Mouse (Mus musculus): ENCODE data around the gene Phf13. TPM values are rescaled to one million over a fixed set of nuclear protein-coding genes. Genes with fewer than 3 reads are reported as not detected.

Phf13 gene
- polyA plus RNA-seq, 1 experiment from 2014 or later = 33.4 TPM

DNA sequence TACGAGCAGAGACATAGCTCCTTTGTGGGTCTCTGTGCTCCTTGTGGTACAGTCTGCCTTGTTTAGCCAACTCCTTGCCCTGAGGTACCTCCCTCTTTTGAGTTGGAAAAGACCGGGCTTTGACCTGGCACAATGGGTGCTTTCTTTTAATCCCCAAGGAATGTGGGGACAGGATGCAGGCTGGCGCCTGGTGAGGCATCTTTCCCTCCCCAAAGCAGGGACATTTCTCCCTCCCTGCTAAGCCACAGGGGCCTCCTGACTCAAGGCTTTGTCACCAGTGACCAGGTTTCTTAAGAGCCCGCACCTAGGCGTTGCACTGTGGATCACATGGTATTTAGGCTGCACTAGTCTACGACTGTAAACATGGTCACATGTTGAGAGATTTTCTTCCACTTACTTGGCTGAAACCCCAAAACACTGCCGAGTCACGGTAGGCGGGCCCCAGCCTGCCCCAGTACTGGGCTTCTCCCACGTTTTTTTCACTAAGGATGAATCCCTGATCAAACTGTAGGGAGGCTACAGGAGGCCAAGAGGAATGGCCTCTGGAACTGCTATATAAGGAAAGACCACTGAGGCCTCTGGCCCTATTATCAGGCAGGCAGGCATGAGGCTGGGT lies 14.1 kb upstream of the Phf13 start:
- peak overlapping the region; percentile 93 for H3K4me3 ChIP-seq
- H3K4me1 ChIP-seq = peaks cover 52% of the 10 kb centered on the region
- peak overlapping the region; percentile 89 for H3K27ac ChIP-seq
- no peaks in the 10 kb centered on the region for H3K9me3 ChIP-seq (replicated peaks)
- 2% methylated on average over 10 of the region's 10 CpGs for WGBS
- no peak for DNase-seq (ENCODE audit: low spot score)
- H3K27me3 ChIP-seq (ENCODE audit: low read depth, poor library complexity, severe bottlenecking) = peaks cover 20% of the 10 kb centered on the region
- H3K36me3 ChIP-seq = peaks cover 36% of the 10 kb centered on the region

DNA sequence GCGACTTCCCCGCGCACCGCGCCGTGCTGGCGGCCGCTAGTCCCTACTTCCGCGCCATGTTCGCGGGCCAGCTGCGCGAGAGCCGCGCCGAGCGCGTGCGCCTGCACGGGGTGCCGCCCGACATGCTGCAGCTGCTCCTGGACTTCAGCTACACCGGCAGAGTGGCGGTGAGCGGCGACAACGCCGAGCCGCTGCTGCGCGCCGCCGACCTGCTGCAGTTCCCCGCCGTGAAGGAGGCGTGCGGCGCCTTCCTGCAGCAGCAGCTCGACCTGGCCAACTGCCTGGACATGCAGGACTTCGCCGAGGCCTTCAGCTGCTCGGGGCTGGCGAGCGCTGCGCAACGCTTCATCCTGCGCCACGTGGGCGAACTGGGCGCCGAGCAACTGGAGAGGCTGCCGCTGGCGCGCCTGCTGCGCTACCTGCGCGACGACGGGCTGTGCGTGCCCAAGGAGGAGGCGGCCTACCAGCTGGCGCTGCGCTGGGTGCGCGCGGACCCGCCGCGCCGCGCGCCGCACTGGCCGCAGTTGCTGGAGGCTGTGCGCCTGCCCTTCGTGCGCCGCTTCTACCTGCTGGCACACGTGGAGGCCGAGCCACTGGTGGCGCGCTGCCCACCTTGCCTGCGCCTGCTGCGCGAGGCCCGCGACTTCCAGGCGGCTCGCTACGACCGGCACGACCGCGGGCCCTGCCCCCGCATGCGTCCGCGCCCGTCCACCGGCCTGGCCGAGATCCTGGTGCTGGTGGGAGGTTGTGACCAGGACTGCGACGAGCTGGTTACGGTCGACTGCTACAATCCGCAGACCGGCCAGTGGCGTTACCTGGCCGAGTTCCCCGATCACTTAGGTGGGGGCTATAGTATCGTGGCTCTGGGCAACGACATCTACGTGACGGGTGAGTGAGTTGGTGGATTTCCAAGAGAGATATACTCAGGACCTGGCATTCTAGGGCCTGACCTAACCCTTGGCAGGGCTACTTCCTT lies 13.3 kb upstream of the Phf13 start:
- peak; percentile 73 for DNase-seq (ENCODE audit: low spot score)
- H3K4me3 ChIP-seq = peak overlapping the region; percentile 93
- H3K27ac ChIP-seq = peak overlapping the region; percentile 89
- peaks cover 20% of the 10 kb centered on the region for H3K27me3 ChIP-seq (ENCODE audit: low read depth, poor library complexity, severe bottlenecking)
- H3K36me3 ChIP-seq = peaks cover 28% of the 10 kb centered on the region
- H3K4me1 ChIP-seq = peaks cover 52% of the 10 kb centered on the region
- no peaks in the 10 kb centered on the region for H3K9me3 ChIP-seq (replicated peaks)
- WGBS = under 1% methylated on average over 115 of the region's 115 CpGs

- WGBS = under 1% methylated on average over 44 of the region's 45 CpGs
Measured at GRCm38 (mm10) chr4:152008622-152009075, 12.6 kb upstream of the Phf13 start, which contains the start of gene Klhl21. Klhl21 (plus strand) TSS chr4:152008803.

DNA sequence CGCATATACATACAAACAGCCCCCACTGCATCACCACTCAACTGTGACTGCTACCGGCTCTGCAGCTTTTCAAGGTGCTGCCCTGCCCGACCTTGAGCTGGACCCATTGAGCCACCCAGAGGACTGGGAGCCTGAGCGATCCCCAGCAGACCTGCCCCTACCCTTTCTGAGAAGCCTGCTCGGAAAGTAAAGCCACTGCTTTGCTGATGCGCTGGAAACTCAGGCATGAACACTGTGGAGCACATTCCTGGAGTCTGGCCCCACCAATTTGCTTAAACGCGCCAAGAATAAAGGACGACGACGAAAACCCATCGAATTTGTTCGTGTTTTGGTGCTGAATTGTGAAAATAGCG lies 12.1 kb upstream of the Phf13 start:
- 1% methylated on average over 14 of the region's 14 CpGs for WGBS
- peaks cover 16% of the 10 kb centered on the region for H3K36me3 ChIP-seq
- peak overlapping the region; percentile 89 for H3K27ac ChIP-seq
- peaks cover 20% of the 10 kb centered on the region for H3K27me3 ChIP-seq (ENCODE audit: low read depth, poor library complexity, severe bottlenecking)
- DNase-seq (ENCODE audit: low spot score) = no peak
- peaks cover 52% of the 10 kb centered on the region for H3K4me1 ChIP-seq
- no peaks in the 10 kb centered on the region for H3K9me3 ChIP-seq (replicated peaks)
- H3K4me3 ChIP-seq = peak overlapping the region; percentile 93

More at GRCm38 (mm10) chr4:152008622-152009075, 12.6 kb upstream of the Phf13 start, which contains the start of gene Klhl21:
- peaks cover 52% of the 10 kb centered on the region for H3K4me1 ChIP-seq
- no peaks in the 10 kb centered on the region for H3K9me3 ChIP-seq (replicated peaks)
- peaks cover 20% of the 10 kb centered on the region for H3K27me3 ChIP-seq (ENCODE audit: low read depth, poor library complexity, severe bottlenecking)
- peak within 1 kb of the TSS; percentile 93 for H3K4me3 ChIP-seq
- peak within 1 kb of the TSS; percentile 89 for H3K27ac ChIP-seq
- peaks cover 21% of the 10 kb centered on the region for H3K36me3 ChIP-seq
- DNase-seq (ENCODE audit: low spot score) = peak; percentile 94

DNA sequence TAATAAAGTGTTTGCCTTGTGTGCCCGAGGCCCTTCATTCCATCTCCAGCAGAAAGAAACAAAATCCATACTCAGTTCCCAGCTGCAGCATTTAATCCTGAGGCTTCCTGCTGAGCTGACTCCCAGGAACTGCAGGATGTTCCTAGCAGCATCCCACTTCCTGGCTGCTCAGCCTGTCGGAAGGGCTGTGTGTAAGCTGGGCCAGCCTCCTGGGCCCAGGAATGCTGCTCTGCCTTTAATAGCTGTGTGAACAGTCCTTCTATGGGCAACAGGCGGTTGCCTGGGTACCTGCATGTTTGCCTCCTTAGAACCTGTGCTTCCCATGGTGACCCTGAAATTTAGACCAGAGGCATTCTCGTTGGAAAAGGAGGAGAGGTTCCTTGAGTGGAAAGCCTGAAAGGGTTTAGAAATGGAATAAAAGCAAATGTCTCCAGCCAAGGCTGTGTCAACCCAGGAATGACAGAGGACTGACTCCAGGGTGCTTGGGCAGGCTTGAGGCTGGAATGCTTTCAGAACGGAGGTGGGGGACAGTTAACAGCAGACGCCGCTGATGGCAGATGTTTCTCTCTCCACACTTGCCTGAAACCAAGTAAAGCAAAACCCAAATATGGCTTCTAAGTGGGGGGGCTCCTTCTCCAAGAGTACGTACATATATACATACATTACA lies 11.6 kb upstream of the Phf13 start:
- peak overlapping the region; percentile 93 for H3K4me3 ChIP-seq

GRCm38 (mm10) chr4:152006812-152007211 lies 10.8 kb upstream of the Phf13 start:
- WGBS = 24% methylated on average over 3 of the region's 3 CpGs
- Histone ChIP-seq H3K36me3 (peaks cover 2% of the 10 kb centered on the region), H3K9me3 (replicated peaks) (no peaks in the 10 kb centered on the region), H3K4me3 (no peak overlapping the region), H3K27ac (no peak overlapping the region), H3K4me1 (peaks cover 49% of the 10 kb centered on the region), H3K27me3 (ENCODE audit: low read depth, poor library complexity, severe bottlenecking) (peaks cover 20% of the 10 kb centered on the region)
- DNase-seq (ENCODE audit: low spot score) = no peak

More for the DNA sequence above, 11.6 kb upstream of the Phf13 start:
- H3K27me3 ChIP-seq (ENCODE audit: low read depth, poor library complexity, severe bottlenecking) = peaks cover 20% of the 10 kb centered on the region
- H3K36me3 ChIP-seq = peaks cover 10% of the 10 kb centered on the region
- 5% methylated on average over 8 of the region's 8 CpGs for WGBS
- no peak for DNase-seq (ENCODE audit: low spot score)
- 0 out of 2 replicates have a peak overlapping the region, but pooled peaks have one; percentile 25 for H3K27ac ChIP-seq
- no peaks in the 10 kb centered on the region for H3K9me3 ChIP-seq (replicated peaks)
- peaks cover 52% of the 10 kb centered on the region for H3K4me1 ChIP-seq

DNA sequence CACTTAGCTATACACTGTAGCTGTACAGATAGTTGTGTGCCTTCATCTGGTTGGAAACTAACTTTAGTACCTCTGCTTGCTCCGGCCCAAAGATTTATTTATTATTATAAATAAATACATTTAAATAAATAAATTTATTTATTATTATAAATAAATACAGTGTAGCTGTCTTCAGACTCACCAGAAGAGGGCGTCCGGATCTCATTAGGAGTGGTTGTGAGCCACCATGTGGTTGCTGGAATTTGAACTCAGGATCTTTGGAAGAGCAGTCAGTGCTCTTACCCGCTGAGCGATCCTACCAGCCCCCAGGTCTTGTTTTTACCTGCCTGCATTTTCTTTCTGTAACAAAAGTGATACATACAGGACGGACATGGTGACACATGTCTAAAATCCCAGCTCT lies 10.1 kb upstream of the Phf13 start:
- peaks cover 42% of the 10 kb centered on the region for H3K4me1 ChIP-seq
- no peak overlapping the region for H3K27ac ChIP-seq
- no peak overlapping the region for H3K4me3 ChIP-seq
- no peak for DNase-seq (ENCODE audit: low spot score)
- WGBS = 77% methylated on average over 6 of the region's 6 CpGs
- no peaks in the 10 kb centered on the region for H3K9me3 ChIP-seq (replicated peaks)
- H3K36me3 ChIP-seq = no peaks in the 10 kb centered on the region
- peaks cover 20% of the 10 kb centered on the region for H3K27me3 ChIP-seq (ENCODE audit: low read depth, poor library complexity, severe bottlenecking)

GRCm38 (mm10) chr4:152002063-152002462 lies 6.0 kb upstream of the Phf13 start:
- no peaks in the 10 kb centered on the region for H3K9me3 ChIP-seq (replicated peaks)
- H3K27ac ChIP-seq = no peak overlapping the region
- H3K4me3 ChIP-seq = no peak overlapping the region
- H3K4me1 ChIP-seq = peaks cover 8% of the 10 kb centered on the region
- H3K27me3 ChIP-seq (ENCODE audit: low read depth, poor library complexity, severe bottlenecking) = peaks cover 8% of the 10 kb centered on the region
- H3K36me3 ChIP-seq = no peaks in the 10 kb centered on the region
- DNase-seq (ENCODE audit: low spot score) = no peak
- WGBS = 88% methylated on average over 3 of the region's 3 CpGs

DNA sequence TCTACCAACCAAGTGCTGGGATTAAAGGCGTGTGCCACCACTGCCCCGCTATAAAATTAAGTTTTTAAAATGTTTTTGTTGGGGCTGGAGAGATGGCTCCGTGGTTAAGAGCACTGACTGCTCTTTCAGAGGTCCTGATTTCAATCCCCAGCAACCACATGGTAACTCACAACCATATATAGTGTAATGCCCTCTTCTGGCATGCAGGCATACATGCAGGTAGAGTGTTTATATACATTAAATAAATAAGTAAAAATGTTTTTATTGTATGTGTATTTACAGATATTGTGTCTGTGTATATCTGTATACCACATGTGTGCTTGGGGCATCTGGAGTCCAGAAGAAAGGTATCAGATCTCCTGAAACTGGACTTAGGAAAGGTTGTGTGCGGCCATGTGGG lies 5.3 kb upstream of the Phf13 start:
- Histone ChIP-seq H3K36me3 (no peaks in the 10 kb centered on the region), H3K4me3 (no peak overlapping the region), H3K27ac (no peak overlapping the region), H3K27me3 (ENCODE audit: low read depth, poor library complexity, severe bottlenecking) (0 out of 2 replicates have a peak, but pooled peaks cover under 1% of the 10 kb centered on the region), H3K4me1 (peaks cover 10% of the 10 kb centered on the region), H3K9me3 (replicated peaks) (no peaks in the 10 kb centered on the region)
- WGBS = 67% methylated on average over 4 of the region's 4 CpGs
- DNase-seq (ENCODE audit: low spot score) = no peak

- WGBS = 53% methylated on average over 4 of the region's 4 CpGs
- no peak for DNase-seq (ENCODE audit: low spot score)
- peaks cover 10% of the 10 kb centered on the region for H3K4me1 ChIP-seq
- no peak overlapping the region for H3K4me3 ChIP-seq
- no peak overlapping the region for H3K27ac ChIP-seq
- H3K27me3 ChIP-seq (ENCODE audit: low read depth, poor library complexity, severe bottlenecking) = no peaks in the 10 kb centered on the region
- no peaks in the 10 kb centered on the region for H3K36me3 ChIP-seq
- no peaks in the 10 kb centered on the region for H3K9me3 ChIP-seq (replicated peaks)
Measured at GRCm38 (mm10) chr4:152000906-152001305, 4.8 kb upstream of the Phf13 start.

- H3K27ac ChIP-seq = no peak overlapping the region
- no peaks in the 10 kb centered on the region for H3K27me3 ChIP-seq (ENCODE audit: low read depth, poor library complexity, severe bottlenecking)
- no peak overlapping the region for H3K4me3 ChIP-seq
- H3K36me3 ChIP-seq = no peaks in the 10 kb centered on the region
- no peak for DNase-seq (ENCODE audit: low spot score)
- H3K9me3 ChIP-seq (replicated peaks) = no peaks in the 10 kb centered on the region
- WGBS = 68% methylated on average over 3 of the region's 3 CpGs
- H3K4me1 ChIP-seq = peaks cover 23% of the 10 kb centered on the region
Measured at GRCm38 (mm10) chr4:151999481-151999880, 3.4 kb upstream of the Phf13 start.

DNA sequence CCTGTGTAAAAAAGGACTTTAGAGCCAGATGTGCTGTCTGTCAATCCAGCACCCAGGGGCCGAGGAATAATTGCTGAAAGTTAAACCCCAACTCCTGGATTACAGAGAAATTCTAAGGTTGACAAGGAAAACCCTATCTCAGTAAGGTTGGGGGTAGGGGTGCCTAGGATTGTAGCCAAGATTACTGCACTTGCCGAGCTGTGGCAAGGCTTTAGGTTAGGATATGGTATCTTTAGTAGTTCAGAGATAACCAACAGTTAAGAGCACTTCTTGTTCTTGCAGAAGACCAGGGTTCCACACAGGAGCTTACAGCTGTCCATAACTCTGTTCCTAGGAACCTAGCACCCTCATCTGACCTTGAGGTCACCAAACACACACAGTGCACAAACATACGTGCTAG lies 1.6 kb upstream of the Phf13 start:
- Histone ChIP-seq H3K9me3 (replicated peaks) (no peaks in the 10 kb centered on the region), H3K27ac (no peak overlapping the region), H3K4me3 (no peak overlapping the region), H3K36me3 (peaks cover 13% of the 10 kb centered on the region), H3K27me3 (ENCODE audit: low read depth, poor library complexity, severe bottlenecking) (no peaks in the 10 kb centered on the region), H3K4me1 (peaks cover 36% of the 10 kb centered on the region)
- DNase-seq (ENCODE audit: low spot score) = no peak
- WGBS = 74% methylated on average over 3 of the region's 3 CpGs

- DNase-seq (ENCODE audit: low spot score) = no peak
- no peaks in the 10 kb centered on the region for H3K27me3 ChIP-seq (ENCODE audit: low read depth, poor library complexity, severe bottlenecking)
- peak overlapping the region; percentile 100 for H3K4me3 ChIP-seq
- H3K27ac ChIP-seq = peak overlapping the region; percentile 96
- H3K36me3 ChIP-seq = peaks cover 22% of the 10 kb centered on the region
- 7% methylated on average over 13 of the region's 13 CpGs for WGBS
- H3K9me3 ChIP-seq (replicated peaks) = no peaks in the 10 kb centered on the region
- H3K4me1 ChIP-seq = peaks cover 36% of the 10 kb centered on the region
Measured at GRCm38 (mm10) chr4:151996951-151997222, 829 bp upstream of the Phf13 start.
